ENCODE assay signal across 7 mouse cellular contexts in genomic region chr7:25277405-25277804, GRCm38 (mm10). TPM values are rescaled to one million over a fixed set of nuclear protein-coding genes. Genes with fewer than 3 reads are reported as not detected.
A peak's percentile ranks its signal among the peaks of the same experiment; 100 is the strongest.
DNase-seq lines count a peak whose midpoint lies in the region; ATAC-seq and TF ChIP-seq lines count a peak whose summit lies in the region.

No protein-coding gene starts in this region.

- H3K4me1 ChIP-seq in lung, postnatal 0 days (ENCODE audit: insufficient read depth, low read depth, low read length): peaks cover 33% of the 10 kb centered on the region
- H3K4me1 ChIP-seq in forebrain, embryonic 13.5 days: peaks cover 63% of the 10 kb centered on the region
- H3K4me1 ChIP-seq in limb, embryonic 10.5 days: peaks cover 71% of the 10 kb centered on the region
- peaks cover 51% of the 10 kb centered on the region for H3K4me1 ChIP-seq in olfactory bulb, adult 2 months (ENCODE audit: control insufficient read depth, insufficient read depth, low read length)

- TF ChIP-seq EP300 in lung, postnatal 0 days (IDR thresholded peaks at IDR 0.05): no peak

- TF ChIP-seq CTCF in lung, postnatal 0 days (IDR thresholded peaks at IDR 0.05): no peak
- no peak for TF ChIP-seq CTCF in olfactory bulb, adult 2 months (IDR thresholded peaks at IDR 0.05; ENCODE audit: insufficient read depth, low read depth, low read length)

- no peak for ATAC-seq in lung, postnatal 0 days
- ATAC-seq in forebrain, embryonic 13.5 days: no peak

- H3K36me3 ChIP-seq in lung, postnatal 0 days (ENCODE audit: insufficient read depth, low read length): no peaks in the 10 kb centered on the region
- peaks cover 23% of the 10 kb centered on the region for H3K36me3 ChIP-seq in forebrain, embryonic 13.5 days (ENCODE audit: poor library complexity, severe bottlenecking)
- peaks cover 16% of the 10 kb centered on the region for H3K36me3 ChIP-seq in limb, embryonic 10.5 days

- no peak for TF ChIP-seq POLR2A in olfactory bulb, adult 2 months (IDR thresholded peaks at IDR 0.05; ENCODE audit: insufficient read depth, low read depth, low read length)

- H3K27me3 ChIP-seq in lung, postnatal 0 days (replicated peaks; ENCODE audit: insufficient read depth, low read length): no peaks in the 10 kb centered on the region
- no peaks in the 10 kb centered on the region for H3K27me3 ChIP-seq in forebrain, embryonic 13.5 days
- H3K27me3 ChIP-seq in limb, embryonic 10.5 days (ENCODE audit: low read depth, poor library complexity, severe bottlenecking): no peaks in the 10 kb centered on the region

- 80% methylated on average over 4 of the region's 4 CpGs for WGBS in lung, postnatal 0 days
- WGBS in forebrain, embryonic 13.5 days: 83% methylated on average over 4 of the region's 4 CpGs
- WGBS in limb, embryonic 10.5 days: 90% methylated on average over 4 of the region's 4 CpGs
- whole genome bisulfite sequencing in olfactory bulb, adult 2 months: 76% methylated on average over 4 of the region's 4 CpGs

- no peak overlapping the region for H3K4me3 ChIP-seq in lung, postnatal 0 days (ENCODE audit: low read depth, low read length)
- H3K4me3 ChIP-seq in forebrain, embryonic 13.5 days: peak overlapping the region; percentile 76
- peak overlapping the region; percentile 86; the same call in 1 of the 2 replicates for H3K4me3 ChIP-seq in limb, embryonic 10.5 days
- no peak overlapping the region for H3K4me3 ChIP-seq in olfactory bulb, adult 2 months (ENCODE audit: insufficient read depth, low read depth, low read length)

- DNase-seq in lung, postnatal 0 days (ENCODE audit: low spot score): no peak
- no peak for DNase-seq in lung, postnatal 36 days
- DNase-seq in limb, embryonic 10.5 days (ENCODE audit: low spot score): no peak
- no peak for DNase-seq in adrenal gland, postnatal 25 days
- DNase-seq in T-cell, adult 2 months (ENCODE audit: low spot score): no peak

- no peak overlapping the region for H3K9ac ChIP-seq in lung, postnatal 0 days (replicated peaks; ENCODE audit: low read depth)
- peak overlapping the region; percentile 85 for H3K9ac ChIP-seq in forebrain, embryonic 13.5 days

- H3K4me2 ChIP-seq in lung, postnatal 0 days (replicated peaks; ENCODE audit: low read depth, low read length): peak overlapping the region; percentile 92; the same call in 1 of the 2 replicates
- H3K4me2 ChIP-seq in forebrain, embryonic 13.5 days: peak overlapping the region; percentile 81

- H3K27ac ChIP-seq in lung, postnatal 0 days (ENCODE audit: low read length): peak overlapping the region; percentile 96
- peak overlapping the region; percentile 100; the same call in 1 of the 2 replicates for H3K27ac ChIP-seq in forebrain, embryonic 13.5 days
- peak overlapping the region; percentile 97 for H3K27ac ChIP-seq in limb, embryonic 10.5 days
- peak overlapping the region; percentile 53; the same call in 1 of the 2 replicates for H3K27ac ChIP-seq in olfactory bulb, adult 2 months (ENCODE audit: insufficient read depth, low read depth, low read length)

- no peaks in the 10 kb centered on the region for H3K9me3 ChIP-seq in lung, postnatal 0 days (ENCODE audit: low read length)
- no peaks in the 10 kb centered on the region for H3K9me3 ChIP-seq in forebrain, embryonic 13.5 days (replicated peaks)
- H3K9me3 ChIP-seq in limb, embryonic 10.5 days (replicated peaks): no peaks in the 10 kb centered on the region

RNA-seq across cellular contexts. Expression of gene Cic, which starts 9.9 kb away (rescaled TPM):
- 26.5 and 31.9 TPM in 2 replicates for polyA plus RNA-seq in lung, postnatal 0 days (2015; fragmentation: Nextera tagmentation; extraction: Ambion mirVana)
- polyA plus RNA-seq in forebrain, embryonic 13.5 days (2015; fragmentation: Nextera tagmentation; extraction: Ambion mirVana): 45.9 and 47.0 TPM in 2 replicates
- polyA plus RNA-seq in limb, embryonic 10.5 days (2016; fragmentation: Nextera tagmentation; extraction: Ambion mirVana): 21.4 and 25.2 TPM in 2 replicates
- 41.9 TPM in 1 of 2 replicates, not detected in the other for polyA plus RNA-seq in olfactory bulb, adult 2 months (2012; ENCODE audit: insufficient read depth, insufficient read length, low replicate concordance, missing spikeins)
- 134 and 146 TPM in 2 replicates for total RNA-seq in adrenal gland, postnatal 25 days (2021)

RNA-seq across cellular contexts. Expression of gene Pafah1b3, which starts 20.4 kb away (rescaled TPM):
- 83.8 and 87.1 TPM in 2 replicates for polyA plus RNA-seq in lung, postnatal 0 days (2015; fragmentation: Nextera tagmentation; extraction: Ambion mirVana)
- 513 and 525 TPM in 2 replicates for polyA plus RNA-seq in forebrain, embryonic 13.5 days (2015; fragmentation: Nextera tagmentation; extraction: Ambion mirVana)
- 224 and 248 TPM in 2 replicates for polyA plus RNA-seq in limb, embryonic 10.5 days (2016; fragmentation: Nextera tagmentation; extraction: Ambion mirVana)
- polyA plus RNA-seq in olfactory bulb, adult 2 months (2012; ENCODE audit: insufficient read depth, insufficient read length, low replicate concordance, missing spikeins): not detected in 2 replicates
- 31.9 and 35.8 TPM in 2 replicates for total RNA-seq in adrenal gland, postnatal 25 days (2021)

RNA-seq across cellular contexts. Expression of gene Prr19, which starts 23.8 kb away (rescaled TPM):
- polyA plus RNA-seq in lung, postnatal 0 days (2015; fragmentation: Nextera tagmentation; extraction: Ambion mirVana): not detected in 2 replicates
- polyA plus RNA-seq in forebrain, embryonic 13.5 days (2015; fragmentation: Nextera tagmentation; extraction: Ambion mirVana): 0.93 and 1.6 TPM in 2 replicates
- 1.1 and 1.3 TPM in 2 replicates for polyA plus RNA-seq in limb, embryonic 10.5 days (2016; fragmentation: Nextera tagmentation; extraction: Ambion mirVana)
- polyA plus RNA-seq in olfactory bulb, adult 2 months (2012; ENCODE audit: insufficient read depth, insufficient read length, low replicate concordance, missing spikeins): not detected in 2 replicates
- not detected in 2 replicates for total RNA-seq in adrenal gland, postnatal 25 days (2021)

RNA-seq across cellular contexts. Expression of gene Erf, which starts 26.8 kb away (rescaled TPM):
- polyA plus RNA-seq in lung, postnatal 0 days (2015; fragmentation: Nextera tagmentation; extraction: Ambion mirVana): 8.7 and 10.3 TPM in 2 replicates
- 5.5 and 5.8 TPM in 2 replicates for polyA plus RNA-seq in forebrain, embryonic 13.5 days (2015; fragmentation: Nextera tagmentation; extraction: Ambion mirVana)
- 14.2 and 16.6 TPM in 2 replicates for polyA plus RNA-seq in limb, embryonic 10.5 days (2016; fragmentation: Nextera tagmentation; extraction: Ambion mirVana)
- polyA plus RNA-seq in olfactory bulb, adult 2 months (2012; ENCODE audit: insufficient read depth, insufficient read length, low replicate concordance, missing spikeins): not detected in 2 replicates
- total RNA-seq in adrenal gland, postnatal 25 days (2021): 19.4 and 33.2 TPM in 2 replicates

RNA-seq across cellular contexts. Expression of gene Tmem145, which starts 28.5 kb away (rescaled TPM):
- 0.08 TPM in 1 of 2 replicates, not detected in the other for polyA plus RNA-seq in lung, postnatal 0 days (2015; fragmentation: Nextera tagmentation; extraction: Ambion mirVana)
- 14.1 and 16.4 TPM in 2 replicates for polyA plus RNA-seq in forebrain, embryonic 13.5 days (2015; fragmentation: Nextera tagmentation; extraction: Ambion mirVana)
- 0.14 and 0.38 TPM in 2 replicates for polyA plus RNA-seq in limb, embryonic 10.5 days (2016; fragmentation: Nextera tagmentation; extraction: Ambion mirVana)
- polyA plus RNA-seq in olfactory bulb, adult 2 months (2012; ENCODE audit: insufficient read depth, insufficient read length, low replicate concordance, missing spikeins): not detected in 2 replicates
- 1.6 and 3.7 TPM in 2 replicates for total RNA-seq in adrenal gland, postnatal 25 days (2021)

Comparison
In these comparisons a context has a peak if more than half of its experiments do, and no peak if none do; other contexts are left out.
1. H3K4me3 ChIP-seq: peak in forebrain, embryonic 13.5 days (single experiment) and limb, embryonic 10.5 days (single experiment); none in lung, postnatal 0 days (single experiment) and olfactory bulb, adult 2 months (single experiment).
2. Peak in every context shown above with its lines, with median percentiles within 50 percentile points of each other: H3K27ac ChIP-seq.